Mouse (Mus musculus): Measurements from ENCODE around the gene Kcnj14.

- TF ChIP-seq CTCF (IDR thresholded peaks at IDR 0.05; ENCODE audit: borderline replicate concordance, control insufficient read depth, extremely low read depth, insufficient read depth, low read length, poor library complexity) (no peak), POLR2A (IDR thresholded peaks at IDR 0.05; ENCODE audit: control insufficient read depth, extremely low read depth, insufficient read depth, low read length, poor library complexity) (no peak)
Measured at GRCm38 (mm10) chr7:45853089-45853488, 28.5 kb upstream of the Kcnj14 start.

All from thymus, adult 2 months (tissue).